Mouse (Mus musculus) neural tube, embryonic 11.5 days (tissue): ENCODE measurements around the gene Rcor3. TPM values are rescaled to one million over a fixed set of nuclear protein-coding genes. Genes with fewer than 3 reads are reported as not detected.

Experiments used
- ATAC-seq: fragments of 200-750 bp; cut with Nextera tagmentation; 2 replicates; pipeline ENCODE4 v1.8.0; 2017; ENCODE audit warnings: moderate number of reproducible peaks, mild to moderate bottlenecking, moderate TSS enrichment, moderate library complexity; ENCODE audit not compliant: insufficient read depth, low FRiP score, low TSS enrichment
- DNase-seq: peaks from one replicate; pipeline ENCODE4 v3.0.0-alpha.2; 2015; ENCODE audit warnings: low spot score
- H3K27ac ChIP-seq: fragments of 300-500 bp; sonication (generic); 2 replicates; pipeline ENCODE4 v1.5.1; 2014; ENCODE audit warnings: low read depth, mild to moderate bottlenecking, low read length
- H3K27me3 ChIP-seq: fragments of 300-500 bp; sonication (generic); 2 replicates; pipeline ENCODE4 v1.6.1; 2014; ENCODE audit warnings: mild to moderate bottlenecking, low read length, mixed read lengths; ENCODE audit not compliant: control insufficient read depth, insufficient read depth
- H3K36me3 ChIP-seq: fragments of 300-500 bp; sonication (generic); 2 replicates; pipeline ENCODE4 v1.6.1; 2014; ENCODE audit warnings: mild to moderate bottlenecking, low read length, moderate library complexity, mixed read lengths; ENCODE audit not compliant: control insufficient read depth, insufficient read depth
- H3K4me1 ChIP-seq: fragments of 300-500 bp; sonication (generic); 2 replicates; pipeline ENCODE4 v1.6.1; 2014; ENCODE audit warnings: low read length, mixed read lengths; ENCODE audit not compliant: control insufficient read depth, insufficient read depth
- H3K4me2 ChIP-seq: fragments of 300-500 bp; sonication (generic); 2 replicates; pipeline ENCODE4 v1.6.1; 2014; ENCODE audit warnings: low read depth, mild to moderate bottlenecking, moderate library complexity
- H3K4me3 ChIP-seq: fragments of 300-500 bp; sonication (generic); 2 replicates; pipeline ENCODE4 v1.5.1; 2014; ENCODE audit warnings: low read depth, low read length
- H3K9ac ChIP-seq: fragments of 300-500 bp; sonication (generic); 2 replicates; pipeline ENCODE4 v1.6.1; 2014; ENCODE audit warnings: mild to moderate bottlenecking, low read length
- H3K9me3 ChIP-seq: fragments of 300-500 bp; sonication (generic); 2 replicates; pipeline ENCODE4 v1.6.1; 2016; ENCODE audit warnings: low read length; ENCODE audit not compliant: control insufficient read depth
- WGBS: fragments of 180-500 bp; shearing (Covaris S2); extraction: QIAGEN DNeasy Blood & Tissue Kit; methylation state at CpG from one replicate; pipeline ENCODE4 v1.1.7; 2014; 5-methylcytosine and 5-hydroxymethylcytosine counted together
- polyA plus RNA-seq: library from polyadenylated mRNA; unstranded; fragments of >200 nt; fragmentation: Nextera tagmentation; extraction: Ambion mirVana; gene quantifications from 2 replicates; pipeline ENCODE4 v1.2.1, GENCODE M21; 2014

Rcor3 gene
- polyA plus RNA-seq, 1 experiment from 2014 or later, result 22.2 TPM

- no peak for DNase-seq
- Histone ChIP-seq H3K9ac (no peak overlapping the region), H3K4me1 (no peaks in the 10 kb centered on the region; the same call in 1 of the 2 replicates), H3K36me3 (no peaks in the 10 kb centered on the region), H3K9me3 (no peaks in the 10 kb centered on the region), H3K27me3 (no peaks in the 10 kb centered on the region), H3K4me3 (no peak overlapping the region), H3K27ac (no peak overlapping the region), H3K4me2 (no peak overlapping the region)
- ATAC-seq, result no peak
- WGBS, result 61% methylated on average over 2 of the region's 2 CpGs
These were observed 69.7 kb downstream of the Rcor3 start for GRCm38 (mm10) chr1:192068188-192068587.

- DNase-seq, result no peak
- Histone ChIP-seq H3K4me1 (no peaks in the 10 kb centered on the region; the same call in 1 of the 2 replicates), H3K27me3 (no peaks in the 10 kb centered on the region), H3K4me3 (no peak overlapping the region), H3K9me3 (no peaks in the 10 kb centered on the region), H3K4me2 (no peak overlapping the region), H3K36me3 (no peaks in the 10 kb centered on the region), H3K27ac (no peak overlapping the region), H3K9ac (no peak overlapping the region)
- 86% methylated on average over 3 of the region's 3 CpGs for whole genome bisulfite sequencing
- ATAC-seq, result no peak
These were observed 70.9 kb downstream of the Rcor3 start for GRCm38 (mm10) chr1:192066956-192067355.

- no peaks in the 10 kb centered on the region for H3K27me3 ChIP-seq
- DNase-seq, result no peak
- no peak overlapping the region for H3K4me3 ChIP-seq
- no peak overlapping the region for H3K9ac ChIP-seq
- H3K9me3 ChIP-seq, result no peaks in the 10 kb centered on the region
- H3K27ac ChIP-seq, result no peak overlapping the region
- ATAC-seq, result no peak
- no peaks in the 10 kb centered on the region for H3K4me1 ChIP-seq
- H3K36me3 ChIP-seq, result no peaks in the 10 kb centered on the region
- 88% methylated on average over 8 of the region's 8 CpGs for WGBS
- H3K4me2 ChIP-seq, result no peak overlapping the region
These were observed 74.5 kb downstream of the Rcor3 start for GRCm38 (mm10) chr1:192063209-192063946.

GRCm38 (mm10) chr1:192062682-192063081 lies 75.2 kb downstream of the Rcor3 start:
- H3K4me1 ChIP-seq, result no peaks in the 10 kb centered on the region
- no peaks in the 10 kb centered on the region for H3K9me3 ChIP-seq
- H3K36me3 ChIP-seq, result no peaks in the 10 kb centered on the region
- no peak overlapping the region for H3K9ac ChIP-seq
- no peak overlapping the region for H3K4me3 ChIP-seq
- H3K27ac ChIP-seq, result no peak overlapping the region
- 89% methylated on average over 14 of the region's 14 CpGs for WGBS
- ATAC-seq (no peak), DNase-seq (no peak)
- H3K4me2 ChIP-seq, result no peak overlapping the region
- no peaks in the 10 kb centered on the region for H3K27me3 ChIP-seq

GRCm38 (mm10) chr1:192061666-192062306 lies 76.1 kb downstream of the Rcor3 start:
- ATAC-seq, result no peak
- no peaks in the 10 kb centered on the region for H3K27me3 ChIP-seq
- no peak overlapping the region for H3K9ac ChIP-seq
- no peak overlapping the region for H3K4me2 ChIP-seq
- DNase-seq, result no peak
- no peaks in the 10 kb centered on the region for H3K9me3 ChIP-seq
- H3K4me3 ChIP-seq, result no peak overlapping the region
- 70% methylated on average over 4 of the region's 4 CpGs for WGBS
- no peaks in the 10 kb centered on the region for H3K4me1 ChIP-seq
- no peak overlapping the region for H3K27ac ChIP-seq
- no peaks in the 10 kb centered on the region for H3K36me3 ChIP-seq

GRCm38 (mm10) chr1:192058911-192059310 lies 79.0 kb downstream of the Rcor3 start:
- H3K4me3 ChIP-seq, result no peak overlapping the region
- H3K27me3 ChIP-seq, result no peaks in the 10 kb centered on the region
- no peaks in the 10 kb centered on the region for H3K36me3 ChIP-seq
- no peak overlapping the region for H3K4me2 ChIP-seq
- no peak overlapping the region for H3K27ac ChIP-seq
- no peaks in the 10 kb centered on the region for H3K9me3 ChIP-seq
- no peak overlapping the region for H3K9ac ChIP-seq
- 87% methylated on average over 10 of the region's 10 CpGs for WGBS
- ATAC-seq, result no peak
- no peaks in the 10 kb centered on the region for H3K4me1 ChIP-seq
- no peak for DNase-seq

GRCm38 (mm10) chr1:192053726-192054125 lies 84.1 kb downstream of the Rcor3 start:
- 67% methylated on average over 3 of the region's 3 CpGs for WGBS

GRCm38 (mm10) chr1:192052986-192053385 lies 84.9 kb downstream of the Rcor3 start:
- no peaks in the 10 kb centered on the region for H3K36me3 ChIP-seq
- no peak for ATAC-seq
- H3K4me3 ChIP-seq, result no peak overlapping the region
- H3K4me1 ChIP-seq, result no peaks in the 10 kb centered on the region
- no peaks in the 10 kb centered on the region for H3K9me3 ChIP-seq
- H3K27ac ChIP-seq, result no peak overlapping the region
- 86% methylated on average over 5 of the region's 5 CpGs for WGBS
- no peaks in the 10 kb centered on the region for H3K27me3 ChIP-seq
- no peak overlapping the region for H3K4me2 ChIP-seq
- no peak for DNase-seq
- no peak overlapping the region for H3K9ac ChIP-seq

More at GRCm38 (mm10) chr1:192053726-192054125, 84.1 kb downstream of the Rcor3 start:
- Histone ChIP-seq H3K4me1 (no peaks in the 10 kb centered on the region), H3K27me3 (no peaks in the 10 kb centered on the region), H3K4me2 (no peak overlapping the region), H3K9me3 (no peaks in the 10 kb centered on the region), H3K4me3 (no peak overlapping the region), H3K9ac (no peak overlapping the region), H3K27ac (no peak overlapping the region), H3K36me3 (no peaks in the 10 kb centered on the region)
- DNase-seq (no peak), ATAC-seq (no peak)

GRCm38 (mm10) chr1:192052461-192052860 lies 85.4 kb downstream of the Rcor3 start:
- 90% methylated on average over 8 of the region's 8 CpGs for WGBS
- DNase-seq (no peak), ATAC-seq (no peak)
- no peaks in the 10 kb centered on the region for H3K9me3 ChIP-seq
- no peaks in the 10 kb centered on the region for H3K27me3 ChIP-seq
- no peaks in the 10 kb centered on the region for H3K36me3 ChIP-seq
- H3K4me2 ChIP-seq, result no peak overlapping the region
- no peak overlapping the region for H3K27ac ChIP-seq
- H3K9ac ChIP-seq, result no peak overlapping the region
- H3K4me1 ChIP-seq, result no peaks in the 10 kb centered on the region
- no peak overlapping the region for H3K4me3 ChIP-seq
